Mouse (Mus musculus) forebrain, embryonic 11.5 days (tissue): ENCODE data around the gene Me3. TPM values are rescaled to one million over a fixed set of nuclear protein-coding genes. Genes with fewer than 3 reads are reported as not detected.

Experiments
- ATAC-seq: fragments of 200-750 bp; cut with Nextera tagmentation; replicated peaks from 2 replicates; pipeline ENCODE4 v1.8.0; 2017; ENCODE audit warnings: moderate TSS enrichment; ENCODE audit not compliant: low FRiP score
- DNase-seq: peaks from one replicate; pipeline ENCODE4 v3.0.0-alpha.2; 2017; ENCODE audit warnings: low spot score
- H3K27ac ChIP-seq: fragments of 300-500 bp; sonication (generic); 2 replicates; pipeline ENCODE4 v1.5.1; 2014; ENCODE audit warnings: low read depth, low read length
- H3K27me3 ChIP-seq: fragments of 300-500 bp; sonication (generic); 2 replicates; pipeline ENCODE4 v1.6.1; 2014; ENCODE audit warnings: mild to moderate bottlenecking, low read length, mixed read lengths; ENCODE audit not compliant: control insufficient read depth, insufficient read depth
- H3K36me3 ChIP-seq: fragments of 300-500 bp; sonication (generic); 2 replicates; pipeline ENCODE4 v1.6.1; 2014; ENCODE audit warnings: mild to moderate bottlenecking, low read length, moderate library complexity, mixed read lengths; ENCODE audit not compliant: control insufficient read depth, insufficient read depth
- H3K4me1 ChIP-seq: fragments of 300-500 bp; sonication (generic); replicated peaks from 2 replicates; pipeline ENCODE4 v1.6.1; 2014; ENCODE audit warnings: low read length, mixed read lengths; ENCODE audit not compliant: control insufficient read depth, insufficient read depth
- H3K4me2 ChIP-seq: fragments of 300-500 bp; sonication (generic); 2 replicates; pipeline ENCODE4 v1.6.1; 2014; ENCODE audit warnings: low read depth, mild to moderate bottlenecking, low read length, moderate library complexity, mixed read lengths; ENCODE audit not compliant: severe bottlenecking
- H3K4me3 ChIP-seq: fragments of 300-500 bp; sonication (generic); 2 replicates; pipeline ENCODE4 v1.5.1; 2014; ENCODE audit warnings: low read depth, low read length
- H3K9ac ChIP-seq: fragments of 300-500 bp; sonication (generic); 2 replicates; pipeline ENCODE4 v1.6.1; 2014; ENCODE audit warnings: low read length
- H3K9me3 ChIP-seq: fragments of 300-500 bp; sonication (generic); 2 replicates; pipeline ENCODE4 v1.6.1; 2016; ENCODE audit warnings: low read length, mixed read lengths; ENCODE audit not compliant: control insufficient read depth
- WGBS: fragments of 180-500 bp; shearing (Covaris S2); extraction: QIAGEN DNeasy Blood & Tissue Kit; methylation state at CpG from one replicate; pipeline ENCODE4 v1.1.7; 2014; 5-methylcytosine and 5-hydroxymethylcytosine counted together
- polyA plus RNA-seq: library from polyadenylated mRNA; unstranded; fragments of >200 nt; fragmentation: Nextera tagmentation; extraction: Ambion mirVana; gene quantifications from 2 replicates; pipeline ENCODE4 v1.2.1, GENCODE M21; 2014

The Me3 gene
- polyA plus RNA-seq, 1 experiment from 2014 or later = 0.90 TPM

- H3K27me3 ChIP-seq = no peaks in the 10 kb centered on the region
- H3K4me1 ChIP-seq = 0 out of 2 replicates have a peak, but pooled peaks cover 5% of the 10 kb centered on the region
- peak; percentile 81 for ATAC-seq
- DNase-seq = no peak
- H3K9ac ChIP-seq = no peak overlapping the region
- WGBS = 23% methylated on average over 1 of the region's 1 CpGs
- no peak overlapping the region for H3K4me3 ChIP-seq
- no peak overlapping the region for H3K4me2 ChIP-seq
- H3K9me3 ChIP-seq = no peaks in the 10 kb centered on the region
- no peaks in the 10 kb centered on the region for H3K36me3 ChIP-seq
- no peak overlapping the region; the same call in 1 of the 2 replicates for H3K27ac ChIP-seq
These were observed 45.7 kb downstream of the Me3 start for GRCm38 (mm10) chr7:89677850-89678249.

- no peaks in the 10 kb centered on the region for H3K9me3 ChIP-seq
- 90% methylated on average over 5 of the region's 5 CpGs for WGBS
- H3K4me2 ChIP-seq = no peak overlapping the region
- no peak overlapping the region for H3K4me3 ChIP-seq
- H3K27me3 ChIP-seq = no peaks in the 10 kb centered on the region
- DNase-seq (no peak), ATAC-seq (no peak)
- H3K36me3 ChIP-seq = no peaks in the 10 kb centered on the region
- 0 out of 2 replicates have a peak, but pooled peaks cover 5% of the 10 kb centered on the region for H3K4me1 ChIP-seq
- H3K27ac ChIP-seq = no peak overlapping the region
- H3K9ac ChIP-seq = no peak overlapping the region
These were observed 46.5 kb downstream of the Me3 start for GRCm38 (mm10) chr7:89678719-89679118.

- Histone ChIP-seq H3K36me3 (no peaks in the 10 kb centered on the region), H3K27me3 (no peaks in the 10 kb centered on the region), H3K9me3 (no peaks in the 10 kb centered on the region), H3K27ac (no peak overlapping the region), H3K9ac (no peak overlapping the region), H3K4me2 (no peak overlapping the region), H3K4me3 (no peak overlapping the region), H3K4me1 (0 out of 2 replicates have a peak, but pooled peaks cover 5% of the 10 kb centered on the region)
- DNase-seq = no peak
- no peak for ATAC-seq
- WGBS = 85% methylated on average over 6 of the region's 6 CpGs
These were observed 46.9 kb downstream of the Me3 start for GRCm38 (mm10) chr7:89679139-89679538.

GRCm38 (mm10) chr7:89679621-89680140, 47.5 kb downstream of the Me3 start:
- Histone ChIP-seq H3K9me3 (no peaks in the 10 kb centered on the region), H3K9ac (no peak overlapping the region), H3K36me3 (no peaks in the 10 kb centered on the region), H3K27me3 (no peaks in the 10 kb centered on the region), H3K4me2 (no peak overlapping the region), H3K4me3 (no peak overlapping the region), H3K4me1 (0 out of 2 replicates have a peak, but pooled peaks cover 5% of the 10 kb centered on the region), H3K27ac (no peak overlapping the region)
- DNase-seq (no peak), ATAC-seq (no peak)
- 31% methylated on average over 2 of the region's 2 CpGs for WGBS

- Histone ChIP-seq H3K27ac (no peak overlapping the region), H3K27me3 (no peaks in the 10 kb centered on the region), H3K9me3 (no peaks in the 10 kb centered on the region), H3K9ac (no peak overlapping the region), H3K36me3 (no peaks in the 10 kb centered on the region), H3K4me2 (no peak overlapping the region), H3K4me3 (no peak overlapping the region), H3K4me1 (0 out of 2 replicates have a peak, but pooled peaks cover 5% of the 10 kb centered on the region)
- DNase-seq (no peak), ATAC-seq (no peak)
- 68% methylated on average over 3 of the region's 3 CpGs for WGBS
These were observed 48.7 kb downstream of the Me3 start for GRCm38 (mm10) chr7:89680891-89681290.

GRCm38 (mm10) chr7:89681666-89682470, 49.7 kb downstream of the Me3 start:
- Histone ChIP-seq H3K27ac (no peak overlapping the region), H3K4me1 (0 out of 2 replicates have a peak, but pooled peaks cover 5% of the 10 kb centered on the region), H3K9ac (no peak overlapping the region), H3K4me2 (no peak overlapping the region), H3K27me3 (no peaks in the 10 kb centered on the region), H3K36me3 (no peaks in the 10 kb centered on the region), H3K9me3 (no peaks in the 10 kb centered on the region), H3K4me3 (no peak overlapping the region)
- DNase-seq (no peak), ATAC-seq (no peak)
- WGBS = 77% methylated on average over 10 of the region's 10 CpGs

GRCm38 (mm10) chr7:89698186-89698585, 66.0 kb downstream of the Me3 start:
- no peak overlapping the region for H3K27ac ChIP-seq
- DNase-seq (no peak), ATAC-seq (peak; percentile 56)
- H3K27me3 ChIP-seq = no peaks in the 10 kb centered on the region
- H3K4me2 ChIP-seq = no peak overlapping the region
- no peaks in the 10 kb centered on the region for H3K4me1 ChIP-seq
- H3K4me3 ChIP-seq = no peak overlapping the region
- no peaks in the 10 kb centered on the region for H3K9me3 ChIP-seq
- H3K36me3 ChIP-seq = no peaks in the 10 kb centered on the region
- H3K9ac ChIP-seq = no peak overlapping the region

- no peaks in the 10 kb centered on the region for H3K27me3 ChIP-seq
- no peak overlapping the region for H3K4me3 ChIP-seq
- H3K9ac ChIP-seq = no peak overlapping the region
- DNase-seq = no peak
- no peaks in the 10 kb centered on the region for H3K9me3 ChIP-seq
- ATAC-seq = no peak
- H3K36me3 ChIP-seq = no peaks in the 10 kb centered on the region
- WGBS = 83% methylated on average over 5 of the region's 5 CpGs
- H3K4me2 ChIP-seq = no peak overlapping the region
- H3K4me1 ChIP-seq = no peaks in the 10 kb centered on the region
- H3K27ac ChIP-seq = no peak overlapping the region
These were observed 67.6 kb downstream of the Me3 start for GRCm38 (mm10) chr7:89699668-89700350.
